9 mouse cellular contexts compared by ENCODE assay signal in genomic region chr17:71868828-71869227, GRCm38 (mm10).
DNase-seq lines count a peak whose midpoint lies in the region; ATAC-seq and TF ChIP-seq lines count a peak whose summit lies in the region.
"Had no signal": no experiment of that assay in that cellular context is flagged by ENCODE, and none has a peak within 500 bp of the region (broad histone marks: within the 10 kb centered on the region; RNA-seq: fewer than 3 reads in every experiment).

No protein-coding gene starts in this region.

- H3K9me3 ChIP-seq in heart, postnatal 0 days (replicated peaks; ENCODE audit: control insufficient read depth, low read length), result no peaks in the 10 kb centered on the region
- peaks cover 3% of the 10 kb centered on the region; the same call in 1 of the 2 replicates for H3K9me3 ChIP-seq in forebrain, embryonic 15.5 days
- no peaks in the 10 kb centered on the region for H3K9me3 ChIP-seq in midbrain, embryonic 11.5 days (ENCODE audit: control insufficient read depth, low read length)

- TF ChIP-seq POLR2A in brain, embryonic 14.5 days (IDR thresholded peaks at IDR 0.05; ENCODE audit: borderline replicate concordance, extremely low read depth, insufficient read depth, insufficient read length, poor library complexity, severe bottlenecking), result no peak

- no peak for DNase-seq in heart, postnatal 0 days (ENCODE audit: low spot score)
- DNase-seq in heart, postnatal 4 days, result no peak
- peak; percentile 54 for DNase-seq in brain, embryonic 14.5 days (ENCODE audit: low read depth)
- no peak for DNase-seq in midbrain, embryonic 11.5 days (ENCODE audit: low spot score, missing footprints)
- no peak for DNase-seq in left cerebral cortex, postnatal 4 days
- no peak for DNase-seq in cerebellum, adult 8-10 months
- DNase-seq: spleen, adult 18-20 months had no signal

- ATAC-seq in heart, postnatal 0 days (ENCODE audit: insufficient read depth, low read depth), result no peak
- no peak for ATAC-seq in forebrain, embryonic 15.5 days (replicated peaks)
- no peak for ATAC-seq in midbrain, embryonic 11.5 days (ENCODE audit: low FRiP score)
- ATAC-seq in erythroblast, adult 5-6 weeks (replicated peaks; ENCODE audit: low FRiP score, poor library complexity, severe bottlenecking), result no peak

- no peak overlapping the region for H3K9ac ChIP-seq in heart, postnatal 0 days (replicated peaks; ENCODE audit: low read depth, low read length)
- no peak overlapping the region for H3K9ac ChIP-seq in forebrain, embryonic 15.5 days (replicated peaks)
- no peak overlapping the region for H3K9ac ChIP-seq in midbrain, embryonic 11.5 days (ENCODE audit: low read length)

- H3K4me2 ChIP-seq in heart, postnatal 0 days (ENCODE audit: low read depth, low read length), result peak overlapping the region; percentile 87; the same call in 1 of the 2 replicates
- peak overlapping the region; percentile 94 for H3K4me2 ChIP-seq in forebrain, embryonic 15.5 days (replicated peaks)
- H3K4me2 ChIP-seq in midbrain, embryonic 11.5 days, result peak overlapping the region; percentile 70; the same call in 1 of the 2 replicates

- no peaks in the 10 kb centered on the region for H3K4me1 ChIP-seq in heart, postnatal 0 days (ENCODE audit: control insufficient read depth, insufficient read depth)
- peaks cover 5% of the 10 kb centered on the region for H3K4me1 ChIP-seq in forebrain, embryonic 15.5 days
- peaks cover 5% of the 10 kb centered on the region for H3K4me1 ChIP-seq in midbrain, embryonic 11.5 days (ENCODE audit: control insufficient read depth, insufficient read depth, low read length)

- TF ChIP-seq EP300 in heart, postnatal 0 days (IDR thresholded peaks at IDR 0.05; ENCODE audit: low read depth), result no peak

- H3K27ac ChIP-seq in heart, postnatal 0 days (ENCODE audit: low read depth), result no peak overlapping the region
- no peak overlapping the region for H3K27ac ChIP-seq in forebrain, embryonic 15.5 days (replicated peaks)
- no peak overlapping the region for H3K27ac ChIP-seq in midbrain, embryonic 11.5 days (ENCODE audit: low read depth, low read length)

- intact Hi-C loops in left cerebral cortex, postnatal 4 days (cut with DNase I), result no loop called here

- 0 out of 2 replicates have a peak overlapping the region, but pooled peaks have one; percentile 55 for H3K4me3 ChIP-seq in heart, postnatal 0 days (ENCODE audit: low read depth, low read length)
- no peak overlapping the region for H3K4me3 ChIP-seq in forebrain, embryonic 15.5 days
- no peak overlapping the region for H3K4me3 ChIP-seq in midbrain, embryonic 11.5 days (ENCODE audit: low read depth, low read length)

- no peaks in the 10 kb centered on the region for H3K27me3 ChIP-seq in heart, postnatal 0 days (ENCODE audit: control insufficient read depth, insufficient read depth, low read length)
- H3K27me3 ChIP-seq in forebrain, embryonic 15.5 days, result no peaks in the 10 kb centered on the region
- peaks cover 2% of the 10 kb centered on the region; the same call in 1 of the 2 replicates for H3K27me3 ChIP-seq in midbrain, embryonic 11.5 days (ENCODE audit: control insufficient read depth, insufficient read depth, low read length)

- TF ChIP-seq CTCF in heart, postnatal 0 days (IDR thresholded peaks at IDR 0.05; ENCODE audit: low read depth), result no peak
- TF ChIP-seq CTCF in brain, embryonic 14.5 days (IDR thresholded peaks at IDR 0.05; ENCODE audit: borderline replicate concordance, extremely low read depth, insufficient read depth, insufficient read length), result no peak

- WGBS in heart, postnatal 0 days, result 88% methylated on average over 12 of the region's 12 CpGs
- WGBS in forebrain, embryonic 15.5 days, result 64% methylated on average over 12 of the region's 12 CpGs
- 76% methylated on average over 12 of the region's 12 CpGs for WGBS in midbrain, embryonic 11.5 days

- no peaks in the 10 kb centered on the region for H3K36me3 ChIP-seq in heart, postnatal 0 days (replicated peaks; ENCODE audit: control insufficient read depth, insufficient read depth, low read length)
- H3K36me3 ChIP-seq in forebrain, embryonic 15.5 days, result no peaks in the 10 kb centered on the region
- no peaks in the 10 kb centered on the region for H3K36me3 ChIP-seq in midbrain, embryonic 11.5 days (ENCODE audit: control insufficient read depth, insufficient read depth, low read length)
